Mouse (Mus musculus) liver, embryonic 13.5 days (tissue): ENCODE results near the gene Prss53. TPM values are rescaled to one million over a fixed set of nuclear protein-coding genes. Genes with fewer than 3 reads are reported as not detected.

ENCODE experiments used
- ATAC-seq: fragments of 200-750 bp; cut with Nextera tagmentation; 2 replicates; pipeline ENCODE4 v1.8.0; 2017; ENCODE audit warnings: low read depth, mild to moderate bottlenecking, moderate number of reproducible peaks, moderate library complexity
- DNase-seq: peaks from one replicate; pipeline ENCODE4 v3.0.0; 2022
- H3K27ac ChIP-seq: fragments of 300-500 bp; sonication (generic); 2 replicates; pipeline ENCODE4 v1.5.1; 2015; ENCODE audit warnings: moderate library complexity, mild to moderate bottlenecking, inconsistent platforms
- H3K27me3 ChIP-seq: fragments of 300-500 bp; sonication (generic); 2 replicates; pipeline ENCODE4 v1.6.1; 2015; ENCODE audit warnings: mild to moderate bottlenecking, inconsistent platforms
- H3K36me3 ChIP-seq: fragments of 300-500 bp; sonication (generic); 2 replicates; pipeline ENCODE4 v1.6.1; 2015; ENCODE audit warnings: mild to moderate bottlenecking, inconsistent platforms
- H3K4me1 ChIP-seq: fragments of 300-500 bp; sonication (generic); replicated peaks from 2 replicates; pipeline ENCODE4 v1.6.1; 2015; ENCODE audit warnings: inconsistent platforms
- H3K4me2 ChIP-seq: fragments of 300-500 bp; sonication (generic); 2 replicates; pipeline ENCODE4 v1.6.1; 2015; ENCODE audit warnings: inconsistent platforms, mild to moderate bottlenecking, moderate library complexity
- H3K4me3 ChIP-seq: fragments of 300-500 bp; sonication (generic); replicated peaks from 2 replicates; pipeline ENCODE4 v1.5.1; 2015; ENCODE audit warnings: mild to moderate bottlenecking, inconsistent platforms
- H3K9ac ChIP-seq: fragments of 300-500 bp; sonication (generic); 2 replicates; pipeline ENCODE4 v1.6.1; 2015; ENCODE audit warnings: mild to moderate bottlenecking, inconsistent platforms
- H3K9me3 ChIP-seq: fragments of 300-500 bp; sonication (generic); replicated peaks from 2 replicates; pipeline ENCODE4 v1.6.1; 2016; ENCODE audit warnings: inconsistent platforms
- WGBS: fragments of 180-500 bp; shearing (Covaris S2); methylation state at CpG from one replicate; pipeline ENCODE4 v1.1.7; 2015; ENCODE audit not compliant: insufficient replicate concordance; 5-methylcytosine and 5-hydroxymethylcytosine counted together
- polyA plus RNA-seq: library from polyadenylated mRNA; unstranded; fragments of >200 nt; fragmentation: Nextera tagmentation; extraction: Ambion mirVana; gene quantifications from 2 replicates; pipeline ENCODE4 v1.2.1, GENCODE M21; 2015

Gene Prss53
- polyA plus RNA-seq, 1 experiment from 2014 or later = 0.24 TPM

- no peaks in the 10 kb centered on the region for H3K27me3 ChIP-seq
- peaks cover 26% of the 10 kb centered on the region for H3K9me3 ChIP-seq
- H3K9ac ChIP-seq = peak overlapping the region; percentile 98
- peaks cover 52% of the 10 kb centered on the region for H3K36me3 ChIP-seq
- peak overlapping the region; percentile 96 for H3K27ac ChIP-seq
- ATAC-seq (peak; percentile 74), DNase-seq (peak; percentile 81)
- H3K4me1 ChIP-seq = peaks cover 44% of the 10 kb centered on the region
- WGBS = 2% methylated on average over 43 of the region's 43 CpGs
- H3K4me2 ChIP-seq = peak overlapping the region; percentile 87
- peak overlapping the region; percentile 93 for H3K4me3 ChIP-seq
These were observed 15.2 kb downstream of the Prss53 start for GRCm38 (mm10) chr7:127875627-127876001.

GRCm38 (mm10) chr7:127874812-127875626, 15.8 kb downstream of the Prss53 start:
- H3K9me3 ChIP-seq = peaks cover 20% of the 10 kb centered on the region
- peaks cover 51% of the 10 kb centered on the region for H3K36me3 ChIP-seq
- H3K4me2 ChIP-seq = peak overlapping the region; percentile 87
- DNase-seq (no peak), ATAC-seq (peak; percentile 21)
- H3K27ac ChIP-seq = peak overlapping the region; percentile 96
- H3K4me3 ChIP-seq = peak overlapping the region; percentile 93
- H3K4me1 ChIP-seq = peaks cover 50% of the 10 kb centered on the region
- no peaks in the 10 kb centered on the region for H3K27me3 ChIP-seq
- 4% methylated on average over 20 of the region's 20 CpGs for WGBS
- peak overlapping the region; percentile 98 for H3K9ac ChIP-seq

GRCm38 (mm10) chr7:127870136-127870821, 20.5 kb downstream of the Prss53 start:
- Histone ChIP-seq H3K4me3 (no peak overlapping the region), H3K9ac (no peak overlapping the region), H3K27me3 (no peaks in the 10 kb centered on the region), H3K36me3 (peaks cover 60% of the 10 kb centered on the region), H3K4me1 (peaks cover 48% of the 10 kb centered on the region), H3K4me2 (no peak overlapping the region), H3K27ac (no peak overlapping the region), H3K9me3 (no peaks in the 10 kb centered on the region)
- ATAC-seq (no peak), DNase-seq (no peak)
- WGBS = 58% methylated on average over 5 of the region's 5 CpGs

- Histone ChIP-seq H3K36me3 (peaks cover 68% of the 10 kb centered on the region), H3K27ac (no peak overlapping the region), H3K4me1 (peaks cover 38% of the 10 kb centered on the region), H3K9me3 (no peaks in the 10 kb centered on the region), H3K27me3 (no peaks in the 10 kb centered on the region), H3K4me2 (no peak overlapping the region), H3K9ac (no peak overlapping the region), H3K4me3 (no peak overlapping the region)
- ATAC-seq (no peak), DNase-seq (no peak)
- 76% methylated on average over 3 of the region's 3 CpGs for WGBS
These were observed 21.5 kb downstream of the Prss53 start for GRCm38 (mm10) chr7:127869149-127869810.

- no peak for ATAC-seq
- H3K27me3 ChIP-seq = no peaks in the 10 kb centered on the region
- WGBS = 94% methylated on average over 18 of the region's 18 CpGs
- peaks cover 24% of the 10 kb centered on the region for H3K4me1 ChIP-seq
- H3K9me3 ChIP-seq = no peaks in the 10 kb centered on the region
- peaks cover 62% of the 10 kb centered on the region for H3K36me3 ChIP-seq
- H3K9ac ChIP-seq = no peak overlapping the region
- no peak overlapping the region for H3K4me2 ChIP-seq
- DNase-seq = no peak
- H3K4me3 ChIP-seq = no peak overlapping the region
- H3K27ac ChIP-seq = no peak overlapping the region
These were observed 23.1 kb downstream of the Prss53 start for GRCm38 (mm10) chr7:127867641-127868040.

- 84% methylated on average over 12 of the region's 12 CpGs for WGBS
These were observed 24.3 kb downstream of the Prss53 start for GRCm38 (mm10) chr7:127866434-127866833.

GRCm38 (mm10) chr7:127858258-127858657, 32.5 kb downstream of the Prss53 start:
- no peaks in the 10 kb centered on the region for H3K27me3 ChIP-seq
- no peak overlapping the region for H3K4me2 ChIP-seq
- H3K9me3 ChIP-seq = no peaks in the 10 kb centered on the region
- H3K36me3 ChIP-seq = no peaks in the 10 kb centered on the region
- 27% methylated on average over 6 of the region's 6 CpGs for WGBS
- no peak overlapping the region for H3K27ac ChIP-seq
- peaks cover 8% of the 10 kb centered on the region for H3K4me1 ChIP-seq
- no peak overlapping the region for H3K9ac ChIP-seq
- peak; percentile 68 for ATAC-seq
- DNase-seq = peak; percentile 23
- H3K4me3 ChIP-seq = no peak overlapping the region

More at GRCm38 (mm10) chr7:127866434-127866833, 24.3 kb downstream of the Prss53 start:
- Histone ChIP-seq H3K36me3 (peaks cover 56% of the 10 kb centered on the region), H3K4me3 (no peak overlapping the region), H3K9me3 (no peaks in the 10 kb centered on the region), H3K4me2 (no peak overlapping the region), H3K27me3 (no peaks in the 10 kb centered on the region), H3K27ac (no peak overlapping the region), H3K9ac (no peak overlapping the region), H3K4me1 (peaks cover 16% of the 10 kb centered on the region)
- ATAC-seq (no peak), DNase-seq (no peak)

GRCm38 (mm10) chr7:127850906-127851305, 39.9 kb downstream of the Prss53 start:
- ATAC-seq (no peak), DNase-seq (no peak)
- Histone ChIP-seq H3K4me3 (no peak overlapping the region), H3K4me2 (no peak overlapping the region), H3K4me1 (peaks cover 19% of the 10 kb centered on the region), H3K9ac (no peak overlapping the region), H3K27me3 (no peaks in the 10 kb centered on the region), H3K9me3 (no peaks in the 10 kb centered on the region), H3K36me3 (peaks cover 23% of the 10 kb centered on the region), H3K27ac (no peak overlapping the region)
- WGBS = 64% methylated on average over 5 of the region's 5 CpGs

- DNase-seq = no peak
- H3K4me2 ChIP-seq = no peak overlapping the region
- H3K9me3 ChIP-seq = no peaks in the 10 kb centered on the region
- H3K36me3 ChIP-seq = peaks cover 28% of the 10 kb centered on the region
- H3K4me3 ChIP-seq = no peak overlapping the region
- H3K4me1 ChIP-seq = peaks cover 19% of the 10 kb centered on the region
- WGBS = 41% methylated on average over 6 of the region's 6 CpGs
- ATAC-seq = peak; percentile 61
- H3K9ac ChIP-seq = peak overlapping the region; percentile 1; the same call in 1 of the 2 replicates
- H3K27ac ChIP-seq = peak overlapping the region; percentile 53
- no peaks in the 10 kb centered on the region for H3K27me3 ChIP-seq
These were observed 40.5 kb downstream of the Prss53 start for GRCm38 (mm10) chr7:127849973-127850875.

GRCm38 (mm10) chr7:127842001-127842718, 48.6 kb downstream of the Prss53 start:
- Histone ChIP-seq H3K27me3 (no peaks in the 10 kb centered on the region), H3K36me3 (peaks cover 34% of the 10 kb centered on the region), H3K4me1 (peaks cover 20% of the 10 kb centered on the region), H3K9me3 (no peaks in the 10 kb centered on the region), H3K9ac (peak overlapping the region; percentile 85), H3K4me2 (peak overlapping the region; percentile 100), H3K4me3 (peak overlapping the region; percentile 79), H3K27ac (peak overlapping the region; percentile 92)
- DNase-seq (peak; percentile 75), ATAC-seq (peak; percentile 69)
- WGBS = under 1% methylated on average over 40 of the region's 40 CpGs
